Mouse (Mus musculus) embryonic facial prominence, embryonic 15.5 days (tissue): ENCODE results near the gene Hap1. TPM values are rescaled to one million over a fixed set of nuclear protein-coding genes. Genes with fewer than 3 reads are reported as not detected.
"Not testable (repeated sequence)": the region's sequence is repeated elsewhere in the genome, so short reads cannot be mapped to it uniquely, and the experiment has no call there.

Source experiments
- ATAC-seq: fragments of 200-750 bp; cut with Nextera tagmentation; 2 replicates; pipeline ENCODE4 v1.8.0; 2017; ENCODE audit warnings: low read depth, moderate TSS enrichment; ENCODE audit not compliant: insufficient number of reproducible peaks, low FRiP score, low TSS enrichment
- H3K27ac ChIP-seq: fragments of 300-500 bp; sonication (generic); replicated peaks from 2 replicates; pipeline ENCODE4 v1.5.1; 2015; ENCODE audit warnings: mild to moderate bottlenecking, inconsistent platforms
- H3K27me3 ChIP-seq: fragments of 300-500 bp; sonication (generic); 2 replicates; pipeline ENCODE4 v1.6.1; 2015; ENCODE audit warnings: inconsistent platforms
- H3K36me3 ChIP-seq: fragments of 300-500 bp; sonication (generic); 2 replicates; pipeline ENCODE4 v1.6.1; 2015; ENCODE audit warnings: mild to moderate bottlenecking, inconsistent platforms
- H3K4me1 ChIP-seq: fragments of 300-500 bp; sonication (generic); 2 replicates; pipeline ENCODE4 v1.6.1; 2015; ENCODE audit warnings: inconsistent platforms
- H3K4me2 ChIP-seq: fragments of 300-500 bp; sonication (generic); replicated peaks from 2 replicates; pipeline ENCODE4 v1.6.1; 2015; ENCODE audit warnings: mild to moderate bottlenecking, inconsistent platforms
- H3K4me3 ChIP-seq: fragments of 300-500 bp; sonication (generic); replicated peaks from 2 replicates; pipeline ENCODE4 v1.5.1; 2015; ENCODE audit warnings: mild to moderate bottlenecking, inconsistent platforms
- H3K9ac ChIP-seq: fragments of 300-500 bp; sonication (generic); 2 replicates; pipeline ENCODE4 v1.6.1; 2015; ENCODE audit warnings: inconsistent platforms
- H3K9me3 ChIP-seq: fragments of 300-500 bp; sonication (generic); replicated peaks from 2 replicates; pipeline ENCODE4 v1.6.1; 2016; ENCODE audit warnings: inconsistent platforms
- WGBS: fragments of 180-500 bp; shearing (Covaris S2); methylation state at CpG from one replicate; pipeline ENCODE4 v1.1.7; 2015; 5-methylcytosine and 5-hydroxymethylcytosine counted together
- polyA plus RNA-seq: library from polyadenylated mRNA; unstranded; fragments of >200 nt; fragmentation: Nextera tagmentation; extraction: Ambion mirVana; gene quantifications from 2 replicates; pipeline ENCODE4 v1.2.1, GENCODE M21; 2015

Gene Hap1
- polyA plus RNA-seq, 1 experiment from 2014 or later: 10.6 TPM

DNA sequence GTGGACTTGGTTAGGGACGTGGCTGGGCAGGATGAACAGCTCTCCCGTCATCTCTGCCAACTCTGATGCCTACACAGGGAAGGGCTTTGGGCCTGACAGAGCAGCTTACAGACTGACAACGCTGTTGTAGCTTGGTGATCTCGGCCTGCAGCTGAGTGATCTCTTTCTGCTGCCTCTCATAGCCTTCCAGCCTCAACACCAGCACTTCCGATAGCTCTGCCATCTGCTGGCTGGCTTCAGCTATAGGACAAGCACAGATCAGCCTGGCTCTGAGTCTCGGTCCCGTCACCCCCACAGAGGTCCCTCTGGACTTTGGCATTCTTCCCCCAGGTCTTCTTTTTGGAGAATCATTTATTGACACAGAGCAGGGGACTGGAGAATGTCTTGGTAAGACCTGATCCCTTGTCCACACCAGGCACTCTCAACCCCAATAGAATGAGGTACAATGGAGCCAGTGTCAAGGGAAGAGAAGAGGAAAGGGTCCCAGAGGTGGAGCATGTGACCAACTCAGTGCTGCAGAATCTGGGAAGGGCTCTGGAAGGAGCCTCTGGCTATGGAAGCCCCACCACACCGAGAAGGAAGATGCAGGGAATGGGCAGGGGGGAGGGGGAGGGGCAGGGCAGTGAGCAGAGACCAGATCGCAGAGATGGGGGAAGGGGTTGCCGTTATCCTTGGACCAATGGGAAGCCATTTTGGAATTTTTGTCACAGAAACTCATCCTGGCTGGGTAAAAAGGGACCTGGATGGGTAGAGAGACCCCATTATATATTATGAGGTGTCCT, 3.7 kb downstream of the Hap1 start:
- H3K9me3 ChIP-seq: no peaks in the 10 kb centered on the region
- H3K27me3 ChIP-seq: peaks cover 46% of the 10 kb centered on the region
- no peak overlapping the region for H3K4me3 ChIP-seq
- 24% methylated on average over 10 of the region's 10 CpGs for WGBS
- no peak for ATAC-seq
- peaks cover 16% of the 10 kb centered on the region for H3K4me1 ChIP-seq
- H3K4me2 ChIP-seq: no peak overlapping the region
- H3K36me3 ChIP-seq: no peaks in the 10 kb centered on the region
- no peak overlapping the region for H3K27ac ChIP-seq
- H3K9ac ChIP-seq: no peak overlapping the region

DNA sequence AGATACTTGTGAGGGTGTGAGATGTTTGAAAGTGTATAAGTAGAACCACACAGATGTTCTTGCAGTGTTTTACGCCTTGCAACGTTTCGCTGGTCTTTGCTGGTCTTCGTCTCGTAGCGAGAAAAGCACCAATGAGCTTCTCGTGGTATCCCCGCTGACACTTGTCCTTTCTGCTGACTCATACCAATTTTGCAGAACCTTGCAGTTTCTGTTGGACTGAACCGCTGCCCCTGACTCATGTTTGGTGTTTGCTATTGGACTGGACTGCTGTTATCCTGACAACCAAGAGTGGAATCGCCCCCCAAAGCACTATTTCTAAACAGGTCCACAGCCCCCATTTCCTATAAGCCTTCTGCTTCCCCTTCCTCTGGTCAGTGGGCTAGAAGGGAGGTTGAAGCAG, 11.7 kb downstream of the Hap1 start:
- WGBS: 87% methylated on average over 10 of the region's 10 CpGs
- no peak overlapping the region for H3K4me3 ChIP-seq

DNA sequence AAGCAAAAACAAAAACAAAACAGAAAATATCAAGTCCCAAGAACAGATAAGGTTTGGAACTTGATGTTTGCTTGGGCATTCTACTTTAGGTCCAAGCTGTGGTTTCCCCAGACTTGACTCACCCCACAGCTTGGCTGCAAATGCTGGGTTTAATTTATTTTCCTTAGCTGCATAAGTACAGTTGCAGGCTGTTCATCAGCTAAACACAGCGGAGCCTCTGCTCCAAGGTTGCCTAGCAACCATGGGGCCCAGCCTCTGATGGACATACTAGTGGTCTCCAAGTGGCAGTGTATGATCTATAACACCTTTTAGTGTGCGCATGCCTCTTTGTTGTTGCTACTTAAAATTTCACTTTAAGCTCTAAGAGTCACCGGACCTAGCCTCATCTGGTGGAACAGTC, 20.2 kb downstream of the Hap1 start:
- H3K9ac ChIP-seq: no peak overlapping the region
- no peak overlapping the region for H3K4me2 ChIP-seq
- no peak overlapping the region for H3K27ac ChIP-seq
- 57% methylated on average over 3 of the region's 3 CpGs for WGBS
- no peaks in the 10 kb centered on the region for H3K27me3 ChIP-seq
- H3K4me1 ChIP-seq: peaks cover 3% of the 10 kb centered on the region; the same call in 1 of the 2 replicates
- H3K4me3 ChIP-seq: no peak overlapping the region
- H3K36me3 ChIP-seq: no peaks in the 10 kb centered on the region
- ATAC-seq: no peak
- H3K9me3 ChIP-seq: no peaks in the 10 kb centered on the region

More for the DNA sequence above, 11.7 kb downstream of the Hap1 start:
- Histone ChIP-seq H3K4me2 (no peak overlapping the region), H3K9ac (no peak overlapping the region), H3K4me1 (peaks cover 3% of the 10 kb centered on the region; the same call in 1 of the 2 replicates), H3K9me3 (no peaks in the 10 kb centered on the region), H3K27me3 (no peaks in the 10 kb centered on the region), H3K36me3 (no peaks in the 10 kb centered on the region), H3K27ac (no peak overlapping the region)
- no peak for ATAC-seq

DNA sequence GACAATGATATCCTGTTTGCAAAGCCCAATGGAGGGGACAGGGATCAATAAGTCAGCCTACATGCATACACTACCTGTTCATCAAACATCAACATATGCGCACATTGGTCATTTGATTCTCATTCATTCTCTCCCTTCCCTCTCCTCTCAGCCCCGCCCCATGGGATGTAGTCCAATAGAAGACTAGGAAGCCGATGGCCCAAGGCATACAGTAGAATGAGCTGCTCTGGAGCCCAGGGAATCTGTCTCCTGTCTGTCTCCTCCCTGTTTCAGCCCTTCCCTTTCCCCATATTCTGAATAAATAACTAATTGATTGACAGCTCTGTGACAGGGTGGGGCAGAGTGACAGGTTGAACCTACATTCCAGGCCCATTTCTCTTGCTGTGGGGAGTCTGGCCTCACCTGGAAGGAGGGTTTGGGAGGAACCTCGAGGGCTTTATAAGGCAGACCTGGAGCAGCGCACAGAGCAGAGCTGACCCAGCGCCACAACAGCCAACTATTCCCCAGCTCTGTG, 21.9 kb downstream of the Hap1 start, which contains the start of gene Gast:
Gene Gast, plus strand, starts transcription at position 464 of the 514 bp plus-strand sequence.
- H3K36me3 ChIP-seq: no peaks in the 10 kb centered on the region
- no peak within 1 kb of the TSS for H3K4me2 ChIP-seq
- H3K9me3 ChIP-seq: no peaks in the 10 kb centered on the region
- no peak within 1 kb of the TSS for H3K4me3 ChIP-seq
- H3K9ac ChIP-seq: no peak within 1 kb of the TSS
- no peaks in the 10 kb centered on the region for H3K27me3 ChIP-seq
- WGBS: 75% methylated on average over 6 of the region's 6 CpGs
- peaks cover 3% of the 10 kb centered on the region; the same call in 1 of the 2 replicates for H3K4me1 ChIP-seq
- no peak for ATAC-seq
- no peak within 1 kb of the TSS for H3K27ac ChIP-seq

DNA sequence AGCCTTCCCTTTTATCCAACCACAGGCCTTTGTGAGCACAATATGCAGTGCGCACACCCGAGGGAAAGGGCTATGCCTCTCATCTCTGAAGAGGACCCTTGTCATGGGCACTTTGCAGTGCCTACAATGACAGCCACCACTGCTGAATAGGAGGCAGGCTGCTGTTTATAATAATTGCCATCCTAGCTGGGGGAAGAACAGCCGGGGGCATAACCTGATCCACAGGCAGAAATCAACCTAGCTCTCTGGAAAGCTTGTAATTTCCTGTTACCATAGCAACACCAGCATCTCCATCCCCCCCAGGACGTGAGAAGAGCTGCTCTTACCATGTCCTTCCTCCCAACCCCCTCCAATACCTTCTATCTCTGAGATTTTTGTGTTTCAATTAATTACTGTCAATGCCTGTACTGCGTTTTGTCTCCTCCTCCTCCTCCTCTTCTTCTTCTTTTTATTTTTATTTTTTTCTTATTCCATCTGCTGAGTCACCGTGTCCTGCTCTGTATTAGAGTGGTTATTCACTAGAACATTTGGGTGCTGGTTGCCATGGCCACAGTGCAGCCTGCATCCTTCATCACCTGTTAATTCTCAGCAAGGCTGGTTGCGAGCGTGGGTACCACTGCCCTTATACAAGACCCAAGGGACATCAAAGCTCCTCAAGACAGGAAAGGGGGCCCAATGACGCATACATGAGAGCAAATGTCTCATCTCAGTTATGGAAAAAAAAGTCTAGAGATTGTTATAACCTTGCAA, 23.0 kb downstream of the Hap1 start:
- no peak overlapping the region for H3K4me2 ChIP-seq
- no peak overlapping the region for H3K9ac ChIP-seq

DNA sequence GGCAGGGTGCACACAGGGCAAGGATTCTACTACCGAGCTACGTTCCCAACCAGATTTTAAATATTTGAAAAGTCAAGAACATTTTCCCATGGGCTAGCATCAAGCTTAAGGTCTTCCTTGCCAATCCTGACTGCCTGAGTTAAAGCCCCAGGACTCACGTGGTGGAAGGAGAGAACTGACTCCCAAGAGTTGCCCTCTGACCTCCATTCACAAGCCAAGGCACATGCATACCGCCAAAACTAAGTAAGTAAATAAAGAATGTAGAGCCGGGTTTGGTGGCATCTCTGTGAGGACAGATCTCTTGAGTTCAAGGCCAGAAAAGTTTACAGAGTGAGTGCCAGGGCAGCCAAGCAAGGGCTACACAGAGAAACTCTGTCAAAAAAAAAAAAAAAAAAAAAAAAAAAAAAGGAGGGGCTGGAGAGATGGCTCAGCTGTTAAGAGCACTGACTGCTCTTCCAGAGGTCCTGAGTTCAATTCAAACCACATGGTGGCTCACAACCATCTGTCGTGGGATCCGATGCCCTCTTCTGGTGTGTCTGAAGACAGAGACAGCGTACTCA, 25.0 kb downstream of the Hap1 start:
- H3K27ac ChIP-seq, H3K4me2 ChIP-seq, H3K27me3 ChIP-seq, H3K36me3 ChIP-seq, H3K4me1 ChIP-seq, H3K9me3 ChIP-seq, ATAC-seq, H3K9ac ChIP-seq, H3K4me3 ChIP-seq: not testable (repeated sequence)
- 48% methylated on average over 8 of the region's 8 CpGs for WGBS

More for the DNA sequence above, 23.0 kb downstream of the Hap1 start:
- Histone ChIP-seq H3K27me3 (no peaks in the 10 kb centered on the region), H3K4me1 (peaks cover 3% of the 10 kb centered on the region; the same call in 1 of the 2 replicates), H3K27ac (no peak overlapping the region), H3K9me3 (no peaks in the 10 kb centered on the region), H3K4me3 (no peak overlapping the region), H3K36me3 (no peaks in the 10 kb centered on the region)
- WGBS: 45% methylated on average over 9 of the region's 9 CpGs
- no peak for ATAC-seq

DNA sequence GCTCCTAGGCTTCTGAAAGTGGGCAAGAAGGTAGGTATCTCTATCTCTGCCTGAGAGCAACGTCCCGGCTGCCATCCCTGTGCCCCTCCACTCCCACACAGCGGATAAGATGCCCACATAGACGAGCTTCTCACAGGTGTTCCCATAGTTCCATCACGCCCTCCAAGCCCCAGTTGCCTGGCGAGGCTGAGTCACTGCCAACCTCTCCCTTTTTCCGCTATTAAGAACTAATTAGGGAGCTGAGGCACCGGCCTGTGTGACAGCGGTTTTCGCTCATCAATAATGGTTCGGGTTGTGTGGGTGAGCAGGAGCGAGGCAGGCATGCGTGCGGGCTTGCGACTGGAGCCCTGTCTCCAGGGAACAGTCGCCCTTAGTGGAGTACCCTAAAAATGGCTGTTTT, 25.7 kb downstream of the Hap1 start:
- Histone ChIP-seq H3K4me1 (no peaks in the 10 kb centered on the region), H3K4me2 (no peak overlapping the region), H3K27ac (no peak overlapping the region), H3K4me3 (no peak overlapping the region), H3K27me3 (no peaks in the 10 kb centered on the region), H3K9ac (no peak overlapping the region), H3K9me3 (no peaks in the 10 kb centered on the region), H3K36me3 (no peaks in the 10 kb centered on the region)
- ATAC-seq: no peak
- 57% methylated on average over 16 of the region's 16 CpGs for WGBS

DNA sequence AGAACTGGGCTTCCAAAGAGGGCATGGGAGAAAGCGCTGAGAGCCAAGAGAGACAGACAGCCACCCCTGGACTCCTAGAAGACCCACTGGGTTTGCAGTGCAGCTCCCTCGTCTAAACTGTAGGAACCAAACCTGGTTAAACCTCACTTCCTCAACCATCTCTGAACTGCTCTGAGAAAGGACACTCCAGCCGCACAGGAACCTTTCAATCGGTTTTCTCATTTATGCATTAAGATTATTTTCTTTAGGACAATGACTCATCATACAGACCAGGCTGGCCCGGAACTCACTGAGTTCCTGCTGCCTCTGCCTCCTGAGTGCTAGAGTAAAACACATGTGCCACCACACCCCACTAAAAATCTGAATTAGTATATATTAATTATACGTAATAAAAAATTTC, 28.2 kb downstream of the Hap1 start:
- no peaks in the 10 kb centered on the region for H3K9me3 ChIP-seq
- no peak overlapping the region for H3K4me3 ChIP-seq
- no peaks in the 10 kb centered on the region for H3K4me1 ChIP-seq
- no peak for ATAC-seq
- H3K27ac ChIP-seq: no peak overlapping the region
- no peaks in the 10 kb centered on the region for H3K27me3 ChIP-seq
- H3K9ac ChIP-seq: no peak overlapping the region
- WGBS: 84% methylated on average over 6 of the region's 6 CpGs
- H3K4me2 ChIP-seq: no peak overlapping the region
- no peaks in the 10 kb centered on the region; the same call in 1 of the 2 replicates for H3K36me3 ChIP-seq

DNA sequence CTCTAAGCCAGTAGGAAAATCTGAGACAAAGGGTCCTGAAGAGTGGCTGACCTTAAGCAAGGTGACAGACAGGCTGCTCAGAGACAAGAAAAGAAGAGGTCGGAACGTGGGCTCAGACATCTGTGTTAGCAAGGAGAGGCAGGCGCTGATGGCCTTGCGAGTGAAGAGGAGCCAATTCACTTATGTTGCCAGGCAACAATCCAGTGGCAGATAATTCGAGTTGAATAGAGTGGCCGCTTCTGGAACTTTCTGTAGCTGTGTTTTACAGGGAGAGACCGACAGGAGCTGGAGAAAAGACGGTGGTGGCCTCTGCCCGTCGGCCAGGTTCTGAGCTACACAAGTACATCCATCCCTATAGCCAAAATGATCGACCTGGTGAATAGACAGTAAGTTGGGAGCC, 28.6 kb downstream of the Hap1 start:
- Histone ChIP-seq H3K36me3 (peaks cover 4% of the 10 kb centered on the region), H3K27me3 (no peaks in the 10 kb centered on the region), H3K4me3 (no peak overlapping the region), H3K27ac (no peak overlapping the region), H3K9ac (no peak overlapping the region), H3K4me2 (no peak overlapping the region), H3K4me1 (no peaks in the 10 kb centered on the region), H3K9me3 (no peaks in the 10 kb centered on the region)
- ATAC-seq: no peak
- WGBS: 78% methylated on average over 11 of the region's 11 CpGs

DNA sequence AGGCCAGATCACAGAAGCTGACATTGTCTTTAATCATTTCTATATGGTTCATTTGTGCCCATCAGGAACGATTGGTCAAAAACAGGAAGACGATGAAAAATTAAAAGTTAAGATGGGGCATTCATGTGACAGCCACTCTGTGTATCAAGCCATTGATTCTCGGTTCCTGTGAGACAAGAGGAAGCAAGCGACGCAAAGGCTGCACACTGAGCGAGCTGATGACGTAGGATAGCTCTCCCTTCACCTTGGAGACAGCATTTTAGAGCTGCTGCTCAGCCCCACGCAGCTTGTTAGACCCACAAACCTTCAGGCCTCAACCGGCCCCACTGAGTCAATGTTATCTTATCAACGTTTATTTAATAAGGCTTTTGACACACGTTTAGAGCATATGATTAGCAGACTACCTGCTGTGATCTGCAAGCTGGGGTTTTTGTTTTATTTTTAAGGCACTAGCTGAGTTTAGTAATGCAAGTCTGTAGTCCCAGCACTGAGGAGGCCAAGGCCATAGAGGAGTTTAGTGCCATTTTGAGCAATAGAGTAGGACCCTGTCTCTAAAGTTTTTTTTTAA, 30.8 kb downstream of the Hap1 start:
- no peak overlapping the region for H3K4me2 ChIP-seq
- peaks cover 16% of the 10 kb centered on the region for H3K36me3 ChIP-seq
- no peak overlapping the region for H3K27ac ChIP-seq
- H3K9me3 ChIP-seq: no peaks in the 10 kb centered on the region
- WGBS: 85% methylated on average over 11 of the region's 11 CpGs
- H3K4me1 ChIP-seq: peaks cover 3% of the 10 kb centered on the region
- H3K27me3 ChIP-seq: no peaks in the 10 kb centered on the region
- ATAC-seq: no peak
- H3K9ac ChIP-seq: no peak overlapping the region
- H3K4me3 ChIP-seq: no peak overlapping the region

DNA sequence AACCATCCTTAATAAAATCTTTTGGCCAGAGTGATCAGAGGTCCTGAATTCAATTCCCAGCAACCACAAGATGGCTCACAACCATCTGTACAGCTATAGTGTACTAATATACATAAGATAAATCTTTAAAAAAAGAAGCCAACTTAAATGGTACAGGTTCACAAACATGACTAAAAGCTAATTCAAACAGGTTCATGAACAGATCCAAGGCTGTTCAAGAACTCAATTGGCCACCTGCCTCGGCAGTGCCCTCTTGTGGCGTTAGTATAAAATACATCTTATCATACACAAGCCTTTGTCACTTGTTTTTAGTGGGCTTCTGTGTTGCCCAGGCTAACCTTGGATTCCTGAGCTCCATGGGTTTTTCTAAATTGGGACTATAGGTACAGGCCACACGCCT, 32.4 kb downstream of the Hap1 start:
- Histone ChIP-seq H3K9me3 (no peaks in the 10 kb centered on the region), H3K4me1 (peaks cover 6% of the 10 kb centered on the region), H3K36me3 (peaks cover 16% of the 10 kb centered on the region), H3K27me3 (no peaks in the 10 kb centered on the region), H3K27ac (no peak overlapping the region), H3K4me3 (no peak overlapping the region), H3K4me2 (no peak overlapping the region), H3K9ac (no peak overlapping the region)
- WGBS: 19% methylated on average over 3 of the region's 3 CpGs
- no peak for ATAC-seq
